Mouse (Mus musculus): ENCODE results near the gene Fmo6.

DNA sequence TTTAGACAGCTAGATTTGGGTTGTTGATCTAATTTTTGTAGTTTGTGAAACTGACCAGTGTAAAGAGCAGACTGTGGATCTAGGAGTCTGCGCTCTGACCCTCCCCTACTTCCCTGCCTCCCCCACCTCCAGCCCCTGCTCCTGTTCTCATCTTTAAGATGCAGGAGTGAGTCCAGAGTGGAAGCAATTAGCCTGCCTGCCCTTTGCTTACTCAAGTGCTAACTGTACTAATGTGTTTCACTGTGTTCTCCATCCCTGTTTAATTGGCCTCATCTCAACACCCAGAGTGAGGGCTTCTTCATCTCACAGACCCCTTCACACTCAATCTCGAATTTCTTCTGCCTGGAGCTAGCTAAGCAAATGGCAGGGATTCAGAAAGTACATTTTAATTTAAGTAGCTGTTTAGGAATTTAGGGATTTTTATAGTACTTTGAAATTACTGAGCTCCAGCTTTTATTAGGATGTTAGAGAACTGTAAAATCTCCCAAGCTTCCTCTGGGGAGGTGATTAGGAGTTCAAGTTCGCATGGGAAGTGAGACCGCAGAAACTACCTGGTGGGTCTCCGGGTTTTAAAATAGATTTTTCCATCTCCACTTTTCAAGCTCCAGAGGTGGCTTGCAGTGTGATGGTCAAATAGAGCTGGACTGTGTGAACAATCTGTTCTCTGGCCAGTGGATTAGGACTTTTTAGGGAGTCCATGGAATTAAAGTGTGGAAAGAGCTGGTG lies 818 bp upstream of the Fmo6 start:
- TF ChIP-seq CTCF (IDR thresholded peaks at IDR 0.05; ENCODE audit: control insufficient read depth, insufficient read depth, insufficient read length) = no peak
- no peak for TF ChIP-seq CEBPB (IDR thresholded peaks at IDR 0.05; ENCODE audit: low read depth)
- TF ChIP-seq MAX (IDR thresholded peaks at IDR 0.05) = no peak
- TF ChIP-seq USF1 (IDR thresholded peaks at IDR 0.05; ENCODE audit: low read depth) = no peak
- no peak for TF ChIP-seq MYOG (IDR thresholded peaks at IDR 0.05; ENCODE audit: control insufficient read depth, extremely low read depth, insufficient read length)
- no peak for TF ChIP-seq FOSL1 (IDR thresholded peaks at IDR 0.05; ENCODE audit: insufficient read depth, low read length, poor library complexity, severe bottlenecking)
